Mouse (Mus musculus): Measurements from ENCODE around the gene Mvb12b.

Mvb12b gene

GRCm38 (mm10) chr2:33720380-33720898 lies 167.3 kb downstream of the Mvb12b start:
- no peak for DNase-seq (ENCODE audit: low spot score)

GRCm38 (mm10) chr2:33719339-33720066 lies 168.2 kb downstream of the Mvb12b start:
- DNase-seq (ENCODE audit: low spot score), result no peak

- DNase-seq (ENCODE audit: low spot score), result no peak
Measured at GRCm38 (mm10) chr2:33718561-33718960, 169.2 kb downstream of the Mvb12b start.

DNA sequence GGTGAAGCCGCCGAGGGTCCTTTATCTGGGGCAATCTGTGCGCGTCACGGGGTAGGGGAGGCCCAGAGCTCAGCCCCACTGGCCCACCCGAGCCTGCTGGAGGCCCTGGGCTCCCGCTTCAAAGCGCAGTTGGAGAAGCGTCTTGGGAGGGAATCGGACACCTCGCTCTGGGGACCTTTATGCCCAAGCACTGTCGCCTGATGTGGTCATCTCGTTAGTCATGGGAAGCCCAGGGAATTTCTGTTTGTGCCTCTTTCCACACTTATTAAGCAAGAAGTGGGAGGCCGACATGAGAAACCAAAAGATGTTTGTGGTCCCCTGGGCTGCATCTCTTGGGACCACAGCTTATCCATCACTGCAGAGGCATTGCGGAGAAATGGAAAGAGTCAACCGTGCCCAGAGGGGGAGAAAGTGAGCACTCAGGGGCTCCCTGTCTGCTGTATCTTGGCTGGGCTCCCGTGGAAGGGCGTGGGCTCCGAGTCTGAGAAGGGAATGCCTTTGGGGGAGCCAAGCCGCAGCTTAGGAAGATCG lies 169.9 kb downstream of the Mvb12b start:
- DNase-seq (ENCODE audit: low spot score), result no peak

- DNase-seq (ENCODE audit: low spot score), result no peak
Measured at GRCm38 (mm10) chr2:33717378-33717777, 170.4 kb downstream of the Mvb12b start.

DNA sequence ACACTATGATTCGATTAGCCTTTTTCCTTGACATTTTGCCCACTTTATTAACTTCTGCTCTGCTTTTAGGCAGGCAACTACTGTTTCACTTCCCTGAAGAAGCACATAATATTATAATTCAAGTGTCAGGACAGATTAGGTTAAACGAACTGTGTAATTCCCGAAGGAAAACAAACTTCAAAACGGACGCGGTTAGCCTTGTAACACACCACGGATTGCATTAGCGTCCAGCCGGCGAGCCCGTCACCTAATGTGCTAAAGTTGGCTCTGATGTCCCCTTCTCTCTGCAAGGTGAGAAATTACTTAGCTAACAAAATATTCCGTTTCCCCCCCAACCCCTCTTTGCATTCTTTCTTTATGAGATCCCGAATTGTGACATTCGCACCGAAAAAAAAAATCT lies 170.9 kb downstream of the Mvb12b start:
- no peak for DNase-seq (ENCODE audit: low spot score)

DNA sequence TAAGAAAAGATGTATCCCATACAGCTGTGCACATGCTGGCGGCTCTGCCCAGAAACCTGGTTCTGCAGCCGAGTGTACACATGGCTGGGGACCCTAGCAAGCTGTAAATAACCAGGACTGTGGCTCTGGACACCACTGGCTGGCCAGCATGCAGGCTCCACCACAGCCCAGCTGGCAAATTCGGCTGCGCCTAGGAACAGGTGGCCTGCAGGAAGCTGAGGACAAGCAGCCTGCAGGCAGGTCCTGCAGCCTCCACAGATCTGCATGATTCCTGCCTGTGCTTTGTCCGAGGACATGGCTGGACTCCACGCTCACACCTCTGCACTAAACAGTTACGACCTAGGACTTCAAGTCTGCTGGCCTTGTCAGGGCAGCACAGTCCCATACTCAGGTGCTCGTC lies 172.8 kb downstream of the Mvb12b start:
- no peak for DNase-seq (ENCODE audit: low spot score)

DNA sequence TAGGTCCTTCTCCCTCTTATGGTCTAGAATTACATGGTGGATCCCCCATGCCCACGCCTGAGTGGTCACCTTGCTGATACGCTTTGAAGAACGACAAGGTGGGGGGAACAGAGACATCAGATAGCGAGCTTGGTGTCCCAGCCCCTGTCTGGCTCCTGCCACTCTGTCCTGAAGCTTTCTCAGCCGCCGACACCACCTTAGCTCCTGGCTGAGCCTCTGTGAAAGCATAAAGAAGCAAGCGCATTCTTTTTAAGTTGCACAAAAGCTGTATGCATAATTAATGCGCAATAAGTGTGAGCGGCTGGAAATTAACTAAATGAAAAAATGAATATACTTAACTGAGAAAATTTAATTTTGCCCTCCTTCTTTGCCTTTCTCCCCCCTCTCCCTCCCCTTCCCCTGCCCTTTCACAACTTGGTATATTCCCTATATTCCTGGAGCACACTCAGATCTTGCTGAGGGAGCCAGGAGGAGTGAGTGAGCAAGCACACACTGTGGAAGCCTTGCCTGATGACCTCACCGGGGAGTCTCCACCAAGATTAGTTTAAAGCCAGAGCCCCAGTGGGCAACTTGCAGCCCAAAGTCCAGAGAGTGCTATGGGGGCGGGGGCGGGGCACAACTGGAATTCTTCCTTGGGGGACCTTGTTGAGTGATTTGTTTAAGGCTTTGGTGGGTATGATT lies 174.0 kb downstream of the Mvb12b start:
- DNase-seq (ENCODE audit: low spot score), result no peak

GRCm38 (mm10) chr2:33712811-33713210 lies 174.9 kb downstream of the Mvb12b start:
- no peak for DNase-seq (ENCODE audit: low spot score)

DNA sequence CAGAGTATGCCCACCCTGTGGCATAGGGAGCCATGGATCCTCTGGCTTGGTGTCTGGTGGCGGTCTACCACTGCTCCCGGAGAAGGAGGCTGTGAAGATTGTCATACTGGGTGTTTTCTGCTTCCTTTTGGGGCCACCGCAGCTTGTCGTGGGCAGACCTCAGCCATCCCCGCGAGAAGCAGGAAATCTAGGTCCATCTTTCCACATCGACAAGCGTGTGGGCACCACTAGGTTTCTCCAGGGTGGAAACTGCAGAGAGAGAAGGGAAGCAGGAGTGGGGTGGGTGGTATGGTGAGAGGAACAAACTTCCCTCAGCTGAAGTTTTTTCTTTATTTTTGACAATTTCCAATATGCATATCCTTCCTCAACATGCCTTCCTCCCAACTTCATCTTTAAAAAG lies 178.9 kb downstream of the Mvb12b start:
- no peak for DNase-seq (ENCODE audit: low spot score)

GRCm38 (mm10) chr2:33708096-33708495 lies 179.7 kb downstream of the Mvb12b start:
- no peak for DNase-seq (ENCODE audit: low spot score)

DNA sequence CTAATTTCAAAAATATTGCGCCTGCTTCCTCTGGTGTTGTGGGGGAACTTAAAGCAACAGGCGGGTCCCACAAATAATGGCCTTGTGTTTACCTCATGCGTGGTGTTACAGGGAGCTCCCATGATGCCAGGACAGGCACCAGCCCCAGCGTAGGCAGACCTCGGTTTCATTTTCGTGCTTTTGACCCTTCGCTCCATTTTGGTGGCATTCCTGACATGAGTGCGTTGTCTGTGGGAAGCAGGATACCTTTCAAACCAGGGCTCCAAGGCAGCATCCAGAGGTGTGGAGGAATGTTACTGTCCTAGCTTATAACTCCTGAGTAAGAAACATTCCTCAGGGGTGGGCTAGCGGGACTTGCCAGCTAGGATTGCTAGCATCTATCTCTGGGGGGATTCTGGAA lies 181.3 kb downstream of the Mvb12b start:
- no peak for DNase-seq (ENCODE audit: low spot score)

DNA sequence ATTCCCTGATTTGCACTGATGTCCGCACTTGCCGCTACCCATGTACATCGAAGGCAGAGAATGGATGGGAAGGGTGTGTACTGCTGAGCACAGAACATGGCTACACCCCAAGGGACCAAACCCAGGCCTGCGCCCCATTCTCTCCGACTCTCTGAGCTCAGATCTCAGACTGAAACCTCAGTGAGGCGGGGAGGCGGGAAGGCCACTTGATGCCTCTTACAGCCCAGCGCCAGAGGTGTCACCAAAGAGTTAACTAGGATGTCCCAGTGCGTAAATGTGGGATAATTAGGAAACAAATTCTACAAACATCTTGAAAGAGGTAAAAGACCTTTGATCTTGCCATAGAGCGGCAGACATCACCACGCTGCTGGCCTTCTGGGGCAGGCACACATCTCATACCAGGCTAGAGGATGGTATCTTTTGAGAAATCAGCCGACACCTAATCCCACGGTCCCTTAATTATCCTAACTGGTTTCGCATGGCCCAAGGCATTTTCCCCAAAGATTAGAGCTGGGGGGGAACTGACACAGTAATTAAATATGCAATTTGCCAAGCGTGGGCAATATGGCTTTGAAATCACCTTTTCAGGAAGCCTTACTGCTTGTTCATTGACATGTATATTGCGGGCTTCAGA lies 181.9 kb downstream of the Mvb12b start:
- DNase-seq (ENCODE audit: low spot score), result no peak

DNA sequence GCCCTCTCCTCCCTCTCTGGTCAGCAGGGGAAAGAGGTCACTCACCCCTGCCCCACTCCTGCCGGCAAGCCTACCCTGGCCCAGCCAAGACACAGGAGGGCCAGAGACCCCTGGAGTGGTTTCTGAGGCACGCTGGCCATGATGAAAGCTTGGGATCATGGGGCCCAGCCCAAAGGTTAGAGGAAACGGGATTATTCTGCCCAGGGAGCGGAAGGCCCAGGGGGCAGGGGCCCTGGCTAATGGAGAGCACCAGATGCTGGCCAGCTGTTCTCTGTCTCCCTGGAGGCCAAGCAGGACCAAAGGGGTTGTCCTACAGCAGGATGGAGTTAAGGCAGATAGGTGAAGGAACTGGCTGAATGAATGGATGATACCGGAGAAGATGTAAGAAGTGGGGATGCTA lies 184.5 kb downstream of the Mvb12b start:
- DNase-seq (ENCODE audit: low spot score), result no peak

DNA sequence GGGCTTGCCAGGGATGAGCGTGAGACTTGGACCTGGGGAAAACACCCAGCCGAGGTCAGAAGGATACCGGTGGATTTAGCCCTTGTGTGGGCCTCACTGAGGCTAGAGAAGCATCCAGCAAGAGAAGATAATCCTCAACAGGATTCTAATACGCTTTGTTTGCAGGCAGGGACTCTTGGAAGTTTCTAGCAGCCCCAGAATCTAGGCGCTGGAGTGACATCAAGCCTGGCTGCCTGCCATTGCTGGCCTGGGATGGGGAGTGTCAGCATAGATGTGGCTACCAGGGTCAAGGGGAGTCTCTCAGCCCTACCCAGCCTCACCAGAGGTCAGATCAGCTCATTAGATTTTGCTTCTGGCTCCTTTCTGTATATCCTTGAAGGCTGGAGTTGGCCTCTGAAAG lies 185.0 kb downstream of the Mvb12b start:
- DNase-seq (ENCODE audit: low spot score), result no peak

DNA sequence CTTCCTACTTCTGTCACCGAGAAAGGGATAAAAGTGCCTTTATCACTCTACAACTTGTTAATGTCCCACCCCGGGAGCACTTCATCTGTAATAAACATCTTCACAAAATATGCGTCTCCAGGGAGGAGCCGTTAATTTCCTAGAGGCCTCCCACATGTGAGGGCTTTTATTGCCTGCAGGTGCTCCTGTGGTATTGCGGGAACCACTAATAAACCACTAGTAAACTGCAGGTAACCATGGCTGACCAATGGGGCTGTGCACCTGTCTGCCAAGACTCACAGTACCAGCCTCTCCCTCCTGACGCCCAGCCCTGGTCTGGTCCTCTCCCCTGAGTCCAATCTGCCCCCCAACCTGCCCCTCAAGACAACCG lies 186.3 kb downstream of the Mvb12b start:
- no peak for DNase-seq (ENCODE audit: low spot score)

- no peak for DNase-seq (ENCODE audit: low spot score)
Measured at GRCm38 (mm10) chr2:33700581-33701445, 186.9 kb downstream of the Mvb12b start.

DNA sequence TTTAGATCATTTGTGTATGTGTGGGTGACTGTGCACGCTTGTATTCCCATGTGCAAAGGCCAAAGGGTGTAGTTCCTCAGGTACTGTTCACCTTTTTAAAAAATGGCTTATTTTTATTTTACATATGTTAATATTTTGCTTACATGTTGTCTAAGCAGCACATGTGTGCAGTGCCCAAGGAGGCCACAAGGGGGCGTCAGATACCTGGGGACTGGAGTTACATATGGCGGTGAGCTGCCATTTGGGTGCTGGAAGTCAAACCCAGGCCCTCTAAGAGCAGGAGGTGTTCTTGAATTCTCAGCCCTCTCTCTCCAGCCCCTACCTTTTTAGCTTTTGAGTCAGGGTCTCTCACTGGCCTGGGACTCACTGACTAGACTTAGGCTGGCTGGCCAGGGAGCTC lies 188.8 kb downstream of the Mvb12b start:
- peak; percentile 51 for DNase-seq (ENCODE audit: low spot score)

DNA sequence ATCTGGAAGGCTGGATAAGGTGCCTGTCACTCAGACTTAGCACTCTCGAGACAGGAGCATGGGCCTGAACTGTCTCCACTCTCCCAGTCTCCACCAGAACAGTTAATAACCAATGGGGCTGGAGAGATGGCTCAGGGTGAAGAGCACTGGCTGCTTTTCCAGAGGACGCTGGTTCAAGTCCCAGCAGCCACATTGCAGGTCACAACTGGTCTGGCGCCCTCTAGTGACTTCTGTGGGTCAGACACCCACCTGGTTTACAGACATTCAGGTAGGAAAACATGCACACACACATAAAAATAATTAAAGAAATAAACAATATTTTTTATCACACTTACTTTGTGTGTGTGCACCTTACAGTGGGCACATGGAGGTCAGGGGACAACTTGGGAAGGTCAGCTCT lies 191.3 kb downstream of the Mvb12b start:
- no peak for DNase-seq (ENCODE audit: low spot score)

- no peak for DNase-seq (ENCODE audit: low spot score)
Measured at GRCm38 (mm10) chr2:33693931-33694330, 193.8 kb downstream of the Mvb12b start.

DNA sequence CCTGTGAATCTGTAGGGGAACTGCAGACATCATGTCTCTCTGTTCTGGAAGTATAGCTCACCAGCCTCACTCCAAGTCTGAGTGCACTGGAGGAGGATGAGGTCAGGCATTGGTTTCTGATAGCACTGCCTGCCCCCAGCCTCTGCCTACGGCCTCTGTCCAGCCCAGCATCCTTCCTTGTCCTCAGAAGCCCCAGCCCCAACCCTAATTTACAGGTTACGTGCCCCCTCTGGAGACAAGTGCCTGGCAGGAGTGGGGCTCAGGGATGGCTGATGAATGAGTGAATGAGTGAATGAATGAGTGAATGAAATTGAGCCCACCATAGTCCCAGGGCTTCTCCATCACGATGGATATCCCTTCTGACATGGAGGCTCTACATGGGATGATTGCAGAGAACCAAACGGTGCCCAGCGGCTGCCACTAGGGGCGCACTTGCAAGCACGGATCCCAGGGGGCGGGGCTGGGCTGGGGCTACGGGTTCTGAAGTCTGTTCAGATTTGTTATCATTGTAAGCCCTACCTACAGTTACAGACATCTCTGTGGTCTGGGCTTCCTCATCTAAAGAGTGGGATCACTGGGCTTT lies 197.8 kb downstream of the Mvb12b start:
- peak; percentile 45 for DNase-seq (ENCODE audit: low spot score)

All from testis, postnatal 14 days (tissue).